Mouse (Mus musculus) layer of hippocampus, adult 9-11 months (tissue): ENCODE data around the gene Ppp4r2.
A peak's percentile ranks its signal among the peaks of the same experiment; 100 is the strongest.
"Not testable (repeated sequence)": the region's sequence is repeated elsewhere in the genome, so short reads cannot be mapped to it uniquely, and the experiment has no call there.

ENCODE experiments used
- DNase-seq: peaks from one replicate; pipeline ENCODE4 v3.0.0; 2022

Gene Ppp4r2

GRCm38 (mm10) chr6:100833811-100834481 lies 524 bp downstream of the Ppp4r2 start:
- peak; percentile 57 for DNase-seq

GRCm38 (mm10) chr6:100834489-100835160 lies 1.2 kb downstream of the Ppp4r2 start:
- no peak for DNase-seq

- DNase-seq: no peak
These were observed 11.6 kb downstream of the Ppp4r2 start for GRCm38 (mm10) chr6:100845058-100845457.

- DNase-seq: no peak
These were observed 13.8 kb downstream of the Ppp4r2 start for GRCm38 (mm10) chr6:100847264-100847663.

DNA sequence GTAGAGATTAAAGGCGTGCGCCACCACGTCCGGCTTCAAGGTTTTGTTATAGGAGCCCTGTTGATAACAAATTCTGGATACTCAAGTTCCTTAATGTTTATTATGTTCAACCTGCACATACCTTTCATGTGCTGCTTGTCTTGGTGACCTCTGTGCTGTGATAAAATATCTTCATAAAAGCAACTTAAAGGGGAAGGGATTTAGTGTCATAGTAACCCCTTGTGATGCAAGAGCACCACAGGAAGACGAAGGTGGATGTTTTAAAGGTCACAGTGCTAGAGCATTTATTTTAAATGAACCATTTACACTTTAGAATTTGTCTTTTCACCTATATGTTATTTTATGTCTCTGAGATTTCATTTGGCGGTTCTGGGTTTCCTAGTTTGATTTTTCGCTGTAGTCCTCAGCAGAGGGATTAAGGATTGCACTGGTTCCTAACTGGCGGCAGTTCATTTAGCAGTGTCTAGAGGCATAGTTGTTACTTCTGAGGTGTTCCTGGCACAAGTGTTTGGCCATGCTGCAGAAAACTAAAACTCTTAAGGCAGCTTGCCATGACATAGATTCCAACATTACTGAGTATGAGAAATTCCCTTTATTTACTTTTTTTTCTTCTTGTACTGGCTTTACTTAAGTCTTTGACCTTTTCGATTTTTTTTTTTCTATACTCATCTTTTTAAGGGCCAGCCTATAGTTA lies 15.4 kb downstream of the Ppp4r2 start:
- DNase-seq: no peak

DNA sequence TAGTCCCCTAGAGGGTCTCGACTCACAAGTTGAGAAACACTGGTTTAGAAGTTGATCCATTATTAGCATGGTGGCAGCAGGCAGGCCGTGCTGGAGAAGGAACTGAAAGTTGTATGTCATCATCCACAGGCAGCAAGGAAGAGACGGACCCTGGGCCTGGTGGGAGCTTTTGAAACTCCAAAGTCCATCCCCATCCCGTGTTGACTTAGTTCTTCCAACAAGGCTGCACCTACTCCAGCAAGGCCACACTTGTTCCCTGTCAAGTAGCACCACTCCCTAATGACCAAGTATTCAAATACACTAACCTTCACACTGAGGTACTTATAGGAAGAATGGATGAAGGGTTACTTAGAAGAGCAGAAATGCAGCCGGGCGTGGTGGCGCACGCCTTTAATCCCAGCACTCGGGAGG lies 17.3 kb downstream of the Ppp4r2 start:
- DNase-seq: peak; percentile 12

GRCm38 (mm10) chr6:100851083-100851482 lies 17.7 kb downstream of the Ppp4r2 start:
- DNase-seq: no peak

GRCm38 (mm10) chr6:100865321-100865720 lies 31.9 kb downstream of the Ppp4r2 start:
- no peak for DNase-seq

- DNase-seq: not testable (repeated sequence)
These were observed 32.4 kb downstream of the Ppp4r2 start for GRCm38 (mm10) chr6:100865788-100866187.

DNA sequence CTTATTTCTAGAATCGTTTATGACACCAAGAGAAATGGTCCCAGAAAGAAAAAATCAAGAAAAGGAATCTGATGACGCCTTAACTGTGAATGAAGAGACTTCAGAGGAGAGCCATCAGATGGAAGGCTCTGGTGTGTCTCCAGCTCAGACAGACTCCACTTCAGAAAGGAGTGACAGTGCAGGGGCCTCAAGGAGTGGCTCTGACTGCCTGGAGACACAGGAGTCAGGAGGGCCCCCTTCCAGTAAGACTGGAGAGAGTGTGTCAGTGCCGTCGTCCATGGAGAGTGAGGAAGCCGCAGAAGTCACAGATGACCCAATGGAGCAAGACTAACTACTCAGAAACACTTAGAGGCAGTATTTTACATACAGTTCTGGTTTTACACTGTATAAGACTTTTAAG lies 32.8 kb downstream of the Ppp4r2 start:
- not testable (repeated sequence) for DNase-seq

DNA sequence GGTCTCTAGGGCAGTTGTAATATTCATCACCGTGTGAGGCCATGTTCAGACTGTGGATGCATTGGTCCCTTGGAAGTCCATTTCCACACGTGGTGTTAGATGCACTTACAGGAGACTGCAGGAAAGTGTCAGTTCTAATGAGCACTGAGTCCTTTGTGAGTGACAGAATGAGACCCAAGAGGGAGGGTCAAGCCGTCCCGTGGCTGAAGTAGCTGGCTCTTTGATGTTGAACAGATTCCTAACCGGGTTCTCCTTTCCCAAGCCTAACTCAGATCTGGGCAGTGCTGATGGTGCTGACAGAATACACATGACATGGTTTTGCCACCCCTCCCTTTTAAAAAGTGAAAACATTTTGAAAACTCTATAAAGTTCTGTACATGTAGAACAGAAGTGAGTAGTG lies 35.4 kb downstream of the Ppp4r2 start:
- DNase-seq: no peak

GRCm38 (mm10) chr6:100869909-100870308 lies 36.5 kb downstream of the Ppp4r2 start:
- no peak for DNase-seq

DNA sequence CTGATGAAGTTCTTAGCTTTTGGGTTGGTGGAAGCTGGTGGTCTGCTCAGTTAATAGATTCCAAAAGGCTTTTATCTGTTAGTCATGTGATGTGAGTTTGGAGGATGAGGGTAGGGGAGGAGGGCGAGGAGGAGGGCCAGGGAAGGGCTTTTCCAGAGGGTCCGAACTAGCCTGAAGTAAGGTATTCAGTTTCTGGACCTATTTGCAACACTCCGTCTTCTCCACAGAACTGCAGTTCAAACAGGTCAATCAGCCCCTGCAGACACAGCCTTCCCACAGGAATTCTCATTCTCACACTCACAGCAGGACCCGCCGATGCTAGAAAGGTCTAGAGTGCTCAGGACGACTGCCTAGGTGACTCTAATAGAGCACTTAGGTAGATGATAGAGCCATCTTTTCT lies 39.8 kb downstream of the Ppp4r2 start:
- DNase-seq: no peak

DNA sequence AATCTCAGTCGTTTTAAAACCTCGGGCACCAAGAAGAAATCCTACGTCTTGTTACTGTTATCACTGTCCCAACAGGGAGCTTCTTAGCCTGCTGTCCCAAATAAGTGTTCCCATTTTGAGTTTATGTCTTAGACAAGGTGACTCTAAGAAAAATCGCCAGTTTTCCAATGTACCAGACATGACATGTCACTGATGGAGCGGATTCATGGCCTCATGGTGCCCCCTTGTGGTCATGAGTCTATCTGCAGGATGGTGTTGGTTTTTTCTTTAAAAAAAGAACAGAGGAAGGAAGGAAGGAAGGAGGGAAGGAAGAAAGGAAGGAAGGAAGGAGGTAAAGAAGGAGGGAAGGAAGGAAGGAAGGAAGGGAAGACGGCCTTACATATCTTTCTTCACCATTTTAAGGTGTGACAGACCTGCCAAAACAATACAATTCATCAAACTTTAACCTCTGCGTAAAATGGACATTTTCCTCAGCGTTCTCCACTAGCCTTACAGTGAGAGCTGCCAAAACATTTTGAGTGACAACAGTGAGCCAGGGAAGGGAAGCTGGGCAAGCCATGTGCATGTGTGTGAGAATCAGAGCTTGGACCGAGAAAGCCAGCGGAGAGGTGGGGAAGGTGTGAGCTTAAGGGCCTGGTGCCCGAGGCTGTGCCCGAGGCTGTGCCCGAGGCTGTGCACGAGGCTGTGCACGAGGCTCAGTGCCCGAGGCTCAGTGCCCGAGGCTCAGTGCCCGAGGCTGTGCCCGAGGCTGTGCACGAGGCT lies 42.6 kb downstream of the Ppp4r2 start:
- no peak for DNase-seq

- no peak for DNase-seq
These were observed 43.2 kb downstream of the Ppp4r2 start for GRCm38 (mm10) chr6:100876624-100877017.

- no peak for DNase-seq
These were observed 45.1 kb downstream of the Ppp4r2 start for GRCm38 (mm10) chr6:100878546-100878945.

DNA sequence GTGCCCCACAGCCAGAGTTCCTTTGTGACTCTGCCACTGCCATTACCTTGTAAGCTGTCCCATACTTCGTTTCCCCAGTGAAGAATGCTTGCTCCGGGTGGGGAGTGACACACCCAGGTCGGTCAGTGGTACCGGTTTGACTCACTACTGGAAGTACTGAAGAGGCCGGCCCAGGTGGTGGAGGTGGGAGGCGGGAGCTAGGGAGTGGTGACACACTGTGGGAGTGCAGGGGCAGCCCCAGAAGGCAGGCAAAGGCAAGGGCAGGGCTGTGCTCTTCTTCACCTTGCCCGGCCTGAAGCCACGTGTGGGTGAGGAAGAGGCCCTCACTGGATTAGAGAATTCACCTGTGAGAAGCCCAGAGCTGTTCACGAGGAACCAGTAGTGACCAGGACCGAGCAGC lies 46.2 kb downstream of the Ppp4r2 start:
- no peak for DNase-seq

GRCm38 (mm10) chr6:100881657-100882056 lies 48.2 kb downstream of the Ppp4r2 start:
- DNase-seq: no peak

GRCm38 (mm10) chr6:100882381-100883213 lies 49.2 kb downstream of the Ppp4r2 start:
- peak; percentile 49 for DNase-seq

GRCm38 (mm10) chr6:100883233-100883632 lies 49.8 kb downstream of the Ppp4r2 start:
- no peak for DNase-seq

DNA sequence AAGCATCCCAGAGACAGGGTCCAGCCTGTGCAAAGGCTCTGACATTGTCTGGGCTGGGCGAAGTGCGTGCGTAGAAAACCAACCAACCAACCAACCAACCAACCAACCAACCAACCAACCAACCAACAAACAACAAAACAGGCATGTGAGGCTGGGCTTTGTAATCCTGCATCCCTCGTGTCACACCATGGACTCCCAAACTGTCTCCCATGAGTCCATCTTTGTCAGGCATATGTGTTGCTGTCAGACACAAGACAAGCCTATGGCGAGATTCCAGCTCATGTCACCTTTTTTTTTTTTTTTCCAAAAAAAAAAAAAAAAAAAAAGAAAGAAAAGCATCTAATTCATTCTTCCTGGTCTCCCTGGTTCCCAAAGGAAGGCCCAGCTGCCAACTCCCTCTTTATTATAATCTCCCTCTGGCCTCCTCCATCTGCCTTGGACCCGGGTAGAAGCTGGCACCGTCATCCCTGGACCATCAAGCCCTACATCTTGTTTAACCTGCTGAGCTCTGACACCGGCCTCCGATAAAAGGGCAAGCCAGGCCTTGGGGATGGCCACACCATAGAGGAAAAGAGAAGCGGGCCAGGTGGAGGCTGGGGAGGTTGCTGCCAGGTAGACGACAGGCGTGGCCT lies 51.3 kb downstream of the Ppp4r2 start:
- DNase-seq: no peak

- DNase-seq: no peak
These were observed 52.0 kb downstream of the Ppp4r2 start for GRCm38 (mm10) chr6:100885376-100885775.
